Mouse (Mus musculus): ENCODE measurements around the gene Alx3.
"Not testable (repeated sequence)": the region's sequence is repeated elsewhere in the genome, so short reads cannot be mapped to it uniquely, and the experiment has no call there.

Gene Alx3

DNA sequence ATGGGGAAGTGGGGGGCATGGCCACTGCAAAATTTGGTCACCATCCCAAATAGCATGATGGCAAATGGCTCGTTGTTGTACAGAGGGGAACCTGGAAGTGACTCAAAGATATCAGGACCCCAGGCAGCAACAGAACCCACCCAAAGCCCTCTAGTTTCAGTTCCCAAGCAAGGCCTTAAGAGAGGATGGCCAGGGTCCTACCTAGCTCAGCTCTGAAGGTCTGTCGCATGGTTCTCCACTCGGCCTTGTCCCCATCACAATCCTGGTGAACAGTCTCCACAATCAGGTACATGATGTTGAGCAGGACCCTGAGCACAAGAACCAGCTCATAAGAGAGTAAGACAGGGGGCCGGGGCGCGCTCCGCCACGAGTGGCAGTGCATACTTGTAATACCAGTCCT lies 29.6 kb downstream of the Alx3 start:
- no peak for DNase-seq (ENCODE audit: low spot score in 2 of 2)

DNA sequence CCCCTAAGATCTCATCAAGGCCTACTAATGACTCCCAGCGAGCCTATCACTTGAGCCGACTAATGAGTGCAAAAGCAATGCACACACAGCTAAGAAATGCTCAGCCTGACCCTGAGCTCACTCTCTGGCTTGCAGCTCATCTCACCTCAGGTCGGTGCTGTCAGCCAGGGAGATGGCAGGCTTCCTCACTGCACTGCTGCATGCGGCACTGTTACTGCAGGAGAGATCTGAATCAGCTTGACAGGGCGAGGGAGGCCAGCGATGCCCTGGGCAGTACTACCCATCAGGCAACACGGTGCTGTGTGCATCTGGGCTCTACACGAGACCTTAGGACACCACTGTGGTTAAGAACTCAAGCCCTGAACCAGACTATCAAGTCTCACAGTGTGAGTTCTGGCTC lies 30.7 kb downstream of the Alx3 start:
- DNase-seq (ENCODE audit: low spot score in 2 of 2): no peak

- no peak for DNase-seq (ENCODE audit: low spot score in 2 of 2)
Measured at GRCm38 (mm10) chr3:107626751-107627150, 31.9 kb downstream of the Alx3 start.

- no peak for DNase-seq (ENCODE audit: low spot score in 2 of 2)
Measured at GRCm38 (mm10) chr3:107627641-107628040, 32.8 kb downstream of the Alx3 start.

GRCm38 (mm10) chr3:107628551-107628950 lies 33.7 kb downstream of the Alx3 start:
- DNase-seq (ENCODE audit: low spot score in 2 of 2): peak in 1 of 2 experiments; percentile 50

DNA sequence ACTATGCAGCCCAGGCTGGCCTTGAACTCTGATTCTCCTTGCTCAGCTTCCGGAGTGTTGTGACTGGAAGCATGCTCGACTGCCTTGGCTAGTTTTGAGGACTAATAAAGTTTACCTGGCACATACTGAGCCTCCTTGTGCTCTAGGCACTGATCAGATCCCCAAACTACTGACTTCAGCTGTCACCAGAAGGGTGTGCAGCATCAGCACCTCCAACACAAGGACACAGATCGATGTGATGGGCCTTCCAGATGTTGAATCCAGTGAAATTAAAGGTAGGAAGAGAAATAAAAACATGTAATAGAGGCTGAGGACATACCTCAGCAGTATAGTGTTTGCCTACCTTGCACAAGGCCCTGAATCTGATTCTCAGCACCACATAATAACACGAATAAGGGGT lies 34.6 kb downstream of the Alx3 start:
- DNase-seq (ENCODE audit: low spot score in 2 of 2): no peak

DNA sequence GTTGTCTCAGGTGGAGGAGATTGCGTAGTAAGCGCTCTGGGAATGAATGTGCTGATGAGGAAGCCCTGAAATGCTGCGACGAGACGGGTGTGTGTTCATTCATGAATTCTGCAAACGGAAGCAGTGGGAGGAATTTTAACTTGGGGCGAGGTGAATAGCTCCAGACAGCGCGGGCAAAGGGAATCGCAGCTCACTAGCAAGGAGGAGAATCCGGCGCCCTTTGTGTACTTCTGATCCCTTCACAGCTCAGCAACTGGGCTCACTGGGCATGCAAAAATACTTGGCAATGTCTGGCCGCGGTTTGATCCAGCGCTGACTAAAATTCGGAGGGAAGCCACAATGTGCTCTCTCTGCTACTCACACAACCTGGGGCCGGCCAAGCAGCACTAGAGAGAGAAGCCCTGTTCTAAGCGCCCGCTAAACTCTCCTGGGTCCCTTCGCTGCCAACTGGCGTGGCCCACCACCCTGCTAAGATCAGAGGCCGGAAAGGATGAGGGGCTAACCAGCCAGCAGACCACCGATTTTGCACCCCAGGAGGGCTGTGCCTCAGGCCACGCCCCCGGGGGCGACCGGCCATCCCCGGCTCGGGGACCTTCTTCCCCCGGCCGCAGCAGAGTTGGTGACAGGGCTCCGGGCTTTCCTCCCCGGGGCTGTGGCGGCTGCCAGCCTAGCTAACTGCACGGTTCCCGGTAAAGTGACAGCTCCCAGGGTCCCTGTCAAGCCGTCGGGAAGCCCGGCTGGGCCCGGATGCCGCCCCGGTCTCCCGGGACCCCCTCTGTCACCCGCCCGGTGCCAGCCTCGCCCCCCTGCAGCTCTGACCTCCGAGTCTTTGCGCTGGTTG lies 36.1 kb downstream of the Alx3 start, which contains the start of gene Gm10961:
TSS of gene Gm10961 (plus strand) at position 641 of the 841 bp plus-strand sequence.
- peak in 1 of 2 experiments; percentile 39 for DNase-seq (ENCODE audit: low spot score in 2 of 2)

- DNase-seq (ENCODE audit: low spot score in 2 of 2): peak; percentile 85 to 96
Measured at GRCm38 (mm10) chr3:107631523-107631958, 36.7 kb downstream of the Alx3 start, which contains the start of gene Strip1. TSS of gene Strip1 (minus strand) at chr3:107631694.

GRCm38 (mm10) chr3:107632786-107633185 lies 38.0 kb downstream of the Alx3 start:
- DNase-seq (ENCODE audit: low spot score in 2 of 2): no peak

DNA sequence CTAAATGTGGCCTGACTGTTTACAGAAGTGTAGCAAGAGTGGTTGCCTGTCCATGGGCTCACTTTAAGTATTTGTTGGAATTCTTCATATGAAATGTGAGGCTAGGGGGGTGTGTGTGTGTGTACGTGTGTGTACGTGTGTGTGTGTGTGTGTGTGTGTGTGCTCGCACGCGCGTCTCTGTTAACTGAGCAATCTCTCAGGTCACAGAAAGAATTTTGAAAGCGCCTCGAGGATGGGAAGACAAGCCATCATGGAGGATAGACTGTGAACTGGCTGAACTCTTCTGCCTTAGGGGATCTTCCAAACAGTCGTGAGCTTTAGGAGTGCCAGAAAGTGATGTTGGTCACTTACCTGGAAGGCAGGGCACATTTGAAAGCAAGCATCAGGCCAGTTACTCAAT lies 39.1 kb downstream of the Alx3 start:
- DNase-seq (ENCODE audit: low spot score in 2 of 2): no peak

DNA sequence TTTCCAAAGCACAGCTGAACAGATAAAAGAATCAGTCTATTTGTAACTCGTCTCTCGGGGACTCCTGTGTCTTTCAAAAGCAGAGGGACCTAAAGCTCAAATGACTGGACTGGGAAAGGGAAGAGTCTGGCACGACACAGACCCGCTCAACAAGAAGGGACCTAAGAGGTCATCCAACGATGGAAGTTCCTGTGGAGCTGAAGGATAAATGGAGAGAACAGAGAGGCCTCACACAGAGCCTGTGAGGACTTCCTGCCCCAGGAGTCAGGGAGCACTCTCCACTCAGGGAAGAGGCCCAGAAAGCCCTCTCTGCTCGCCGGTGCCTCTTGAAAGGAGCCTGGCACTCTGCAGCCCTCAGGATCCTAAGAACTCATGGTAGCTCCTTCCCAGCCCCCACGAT lies 41.0 kb downstream of the Alx3 start:
- no peak for DNase-seq (ENCODE audit: low spot score in 2 of 2)

DNA sequence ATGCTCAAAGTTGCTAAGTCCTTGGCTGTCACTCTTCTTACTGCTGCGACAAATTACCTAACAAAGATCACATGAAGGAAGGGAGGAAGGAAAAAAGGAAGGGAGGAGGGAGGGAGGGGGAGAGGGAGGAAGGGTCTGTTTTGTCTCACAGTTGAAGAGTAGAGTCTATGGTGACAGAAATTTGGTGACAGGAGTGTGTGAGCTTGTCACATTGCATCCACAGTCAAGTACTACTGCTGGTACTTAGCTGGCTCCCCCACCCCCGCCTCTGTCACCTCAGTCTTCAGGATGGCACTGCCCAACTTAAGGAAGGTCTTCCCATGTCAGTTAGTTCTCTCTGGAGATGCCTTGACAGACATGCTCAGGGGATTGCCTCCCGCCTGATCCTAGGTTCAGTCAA lies 41.4 kb downstream of the Alx3 start:
- no peak for DNase-seq (ENCODE audit: low spot score in 2 of 2)

DNA sequence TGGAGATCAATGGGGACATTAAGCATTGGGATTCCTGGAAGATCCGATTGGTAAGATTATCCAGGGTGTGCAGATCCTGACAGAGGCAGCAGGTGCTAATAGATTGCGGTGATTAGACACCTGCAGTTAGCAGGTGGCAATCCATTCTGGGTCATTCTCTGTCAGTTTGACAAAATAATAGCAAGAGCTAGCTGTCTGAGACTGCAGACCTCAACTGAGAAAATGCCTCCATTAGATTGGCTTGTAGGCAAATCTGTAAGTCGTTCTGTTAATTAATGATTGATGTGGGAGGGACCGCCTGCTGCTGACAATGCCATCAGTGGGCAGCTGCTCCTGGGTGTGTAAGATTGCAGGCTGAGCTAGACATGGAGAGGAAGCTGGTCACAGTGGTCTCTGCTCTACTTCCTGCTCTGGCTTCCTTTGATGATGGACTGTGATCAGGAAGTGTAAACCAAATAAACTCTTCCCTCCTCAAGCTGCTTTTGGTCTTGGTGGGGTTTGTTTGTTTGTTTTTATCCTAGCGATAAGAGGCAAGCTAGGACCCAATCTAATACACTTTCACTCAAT lies 42.9 kb downstream of the Alx3 start:
- DNase-seq (ENCODE audit: low spot score in 2 of 2): no peak

DNA sequence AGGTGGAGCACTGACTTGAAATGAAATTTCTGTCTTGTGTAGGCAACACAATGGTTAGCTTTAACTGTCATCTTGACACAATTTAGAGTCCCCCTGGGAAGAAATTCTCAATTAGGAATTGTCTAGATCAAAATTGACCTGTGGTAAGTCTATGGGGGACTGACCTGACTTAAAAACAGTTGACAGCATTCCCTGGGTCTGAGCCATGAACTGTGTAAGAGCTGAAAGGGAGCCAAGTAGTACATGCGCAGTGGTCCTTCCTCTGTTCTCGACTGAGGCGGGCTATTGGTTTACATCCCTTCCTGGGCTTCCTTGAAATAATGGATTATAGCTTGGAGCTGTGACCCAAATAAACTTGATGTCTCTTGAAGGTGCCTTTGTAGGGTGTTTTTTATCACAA lies 52.1 kb downstream of the Alx3 start:
- DNase-seq (ENCODE audit: low spot score in 2 of 2): no peak

DNA sequence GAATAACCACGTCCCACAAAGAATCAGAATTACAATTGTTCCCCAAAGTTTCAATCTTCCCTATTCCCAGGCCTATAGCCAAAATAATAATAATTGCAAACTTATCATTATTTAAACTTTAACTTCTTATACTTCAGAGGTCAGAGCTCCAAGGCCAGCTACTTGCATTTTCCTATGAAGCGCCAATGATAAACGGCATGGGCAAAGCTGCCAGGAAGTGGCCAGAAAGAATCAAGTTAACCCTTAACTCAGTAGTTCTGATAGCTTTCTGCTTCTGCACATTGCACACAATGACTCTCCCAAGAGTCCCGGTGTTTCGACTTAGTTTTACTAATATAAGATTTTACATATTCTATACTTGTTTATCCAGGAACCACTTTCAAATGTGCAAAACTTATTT lies 55.4 kb downstream of the Alx3 start:
- DNase-seq (ENCODE audit: low spot score in 2 of 2): not testable (repeated sequence)

DNA sequence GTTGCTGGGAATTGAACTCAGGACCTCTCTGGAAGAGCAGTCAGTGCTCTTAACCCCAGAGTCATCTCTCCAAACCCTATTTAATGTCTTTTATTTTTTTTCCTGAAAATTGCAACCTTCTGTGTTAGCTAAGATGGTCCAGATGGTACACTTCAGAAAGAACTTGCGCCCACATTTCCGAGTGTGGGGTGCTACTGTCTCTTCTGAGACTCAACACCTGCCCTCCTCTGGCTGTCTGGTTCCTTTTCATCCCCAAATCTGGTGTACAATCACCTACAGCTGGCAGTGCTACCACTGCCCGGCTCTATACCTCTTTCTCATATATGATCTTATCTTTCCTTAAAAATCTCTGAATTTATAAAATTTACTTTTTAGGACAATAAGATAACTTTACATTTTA lies 58.1 kb downstream of the Alx3 start:
- no peak for DNase-seq (ENCODE audit: low spot score in 2 of 2)

DNA sequence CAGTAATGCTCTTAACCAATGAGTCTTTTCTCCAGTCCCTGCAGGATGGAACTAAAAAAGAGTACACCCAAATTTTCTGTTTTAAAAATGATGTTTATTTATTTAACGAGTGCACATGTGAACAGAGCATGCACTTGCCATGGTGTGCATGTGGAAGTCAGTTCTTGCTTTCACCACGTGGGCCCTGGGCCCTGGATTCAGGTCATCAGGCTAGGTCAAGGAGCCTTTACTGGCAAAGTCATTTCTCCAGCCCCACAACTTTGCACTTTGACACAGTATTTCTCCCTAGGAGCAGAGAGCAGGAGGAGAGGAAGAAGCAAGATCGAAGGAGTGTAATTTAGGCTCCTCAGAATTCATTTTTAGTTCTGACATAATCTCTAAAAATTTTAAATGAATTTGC lies 60.0 kb downstream of the Alx3 start:
- no peak for DNase-seq (ENCODE audit: low spot score in 2 of 2)
